Mouse (Mus musculus): Measurements from ENCODE around the gene Dyrk3. TPM values are rescaled to one million over a fixed set of nuclear protein-coding genes. Genes with fewer than 3 reads are reported as not detected.

The Dyrk3 gene
- polyA plus RNA-seq (2015; fragmentation: Nextera tagmentation; extraction: Ambion mirVana): 8.9 and 9.1 TPM in 2 replicates

DNA sequence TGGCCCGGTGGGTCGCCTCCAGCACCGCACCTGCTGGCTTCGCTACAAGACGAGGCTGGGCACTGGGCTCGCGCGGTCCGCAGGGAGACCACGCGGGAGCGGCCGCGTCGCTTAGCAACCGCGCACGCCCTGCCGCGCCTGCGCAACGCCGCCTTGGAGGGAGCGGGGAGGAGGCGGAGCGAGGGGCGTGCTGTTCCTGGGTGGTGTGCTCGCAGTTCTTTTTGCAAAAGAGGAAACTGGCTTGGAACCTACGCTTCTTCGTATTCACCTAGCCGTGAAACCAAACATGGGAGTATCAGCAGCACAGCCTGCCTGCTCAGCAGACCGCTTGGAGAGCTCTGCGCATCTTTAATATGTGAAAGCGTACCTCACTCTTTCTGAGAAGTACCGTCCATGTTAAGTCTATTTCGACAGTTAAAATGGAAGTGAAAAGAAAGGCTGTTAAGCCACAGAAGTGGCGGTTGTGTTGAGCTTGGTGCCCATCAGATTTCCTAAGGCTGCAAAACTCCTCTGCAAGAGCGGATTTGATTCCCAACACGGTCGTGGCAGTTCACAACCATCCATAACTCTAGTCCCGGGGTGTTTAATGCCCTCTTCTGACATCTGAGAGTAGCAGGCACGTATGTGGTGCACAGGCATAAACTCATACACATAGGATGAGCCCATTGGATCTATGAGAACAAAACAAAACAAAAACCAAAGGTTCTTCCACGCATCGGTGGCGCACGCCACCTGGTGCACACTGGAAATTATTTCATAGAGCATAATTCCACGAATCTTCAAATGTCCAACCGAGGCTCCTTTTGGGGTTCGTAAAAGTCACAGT lies at the start of gene Dyrk3:
Gene Dyrk3 (minus strand): TSS at position 150 of the 826 bp plus-strand sequence.

GRCm38 (mm10) chr1:131153018-131153629 lies 15.0 kb upstream of the Dyrk3 start, which contains the start of gene Eif2d:
TSS of gene Eif2d (plus strand) at chr1:131153181.

DNA sequence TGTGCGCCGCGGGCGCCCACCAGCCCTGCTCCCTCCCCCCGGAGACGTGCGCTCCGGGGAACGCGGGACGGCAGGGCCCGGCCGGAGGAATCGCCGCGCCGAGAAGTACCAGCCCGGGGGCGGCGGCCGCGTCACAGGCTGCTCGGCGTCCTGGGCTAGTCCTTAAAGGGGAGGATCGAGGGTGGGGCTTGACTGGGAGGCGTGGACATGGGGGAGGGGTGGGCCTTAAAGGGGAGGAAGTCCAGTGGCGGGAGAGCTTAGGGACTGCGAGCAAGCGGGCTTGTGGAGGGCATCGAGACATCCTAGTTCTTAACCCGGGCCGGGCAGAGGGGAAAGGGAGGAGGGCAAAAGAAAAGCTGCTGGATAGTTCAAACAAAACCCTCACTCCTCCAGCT lies 40.4 kb downstream of the Dyrk3 start, which contains the start of gene Mapkapk2:
Gene Mapkapk2 (minus strand): TSS at position 127 of the 395 bp plus-strand sequence.

Other genes with a start within 250 kb of the Dyrk3 start
- gene Il20, start 226.9 kb downstream of the Dyrk3 start, polyA plus RNA-seq (2015; fragmentation: Nextera tagmentation; extraction: Ambion mirVana): not detected in 2 replicates
- gene Il19, start 198.2 kb downstream of the Dyrk3 start, polyA plus RNA-seq (2015; fragmentation: Nextera tagmentation; extraction: Ambion mirVana): not detected in 2 replicates
- gene Il10, start 118.5 kb downstream of the Dyrk3 start, polyA plus RNA-seq (2015; fragmentation: Nextera tagmentation; extraction: Ambion mirVana): not detected in 2 replicates
- 15.0 and 17.1 TPM in 2 replicates for gene Mapkapk2, start 40.5 kb downstream of the Dyrk3 start, polyA plus RNA-seq (2015; fragmentation: Nextera tagmentation; extraction: Ambion mirVana)
- gene Eif2d, start 14.8 kb upstream of the Dyrk3 start, polyA plus RNA-seq (2015; fragmentation: Nextera tagmentation; extraction: Ambion mirVana): 37.6 and 45.0 TPM in 2 replicates
- gene Rassf5, start 106.9 kb upstream of the Dyrk3 start, polyA plus RNA-seq (2015; fragmentation: Nextera tagmentation; extraction: Ambion mirVana): 12.5 and 12.8 TPM in 2 replicates
- 0.96 and 1.1 TPM in 2 replicates for gene Ikbke, start 141.3 kb upstream of the Dyrk3 start, polyA plus RNA-seq (2015; fragmentation: Nextera tagmentation; extraction: Ambion mirVana)

Data from neural tube, postnatal 0 days (tissue).